Mouse (Mus musculus) frontal cortex, adult 2 months (tissue): ENCODE measurements at regions not wholly inside any gene's neighbourhood (a gene's known extent, or its start where the extent isn't known, plus 50 kb on each side); places are given as distances from the start of the nearest gene placed in this dataset.

ENCODE experiments used
- DNase-seq, 2 experiments: peaks; one replicate each; pipeline ENCODE4 v3.0.0; 2022; ENCODE audit warnings: low spot score in 1 of 2; ENCODE audit errors: extremely low spot score in 1 of 2

DNA sequence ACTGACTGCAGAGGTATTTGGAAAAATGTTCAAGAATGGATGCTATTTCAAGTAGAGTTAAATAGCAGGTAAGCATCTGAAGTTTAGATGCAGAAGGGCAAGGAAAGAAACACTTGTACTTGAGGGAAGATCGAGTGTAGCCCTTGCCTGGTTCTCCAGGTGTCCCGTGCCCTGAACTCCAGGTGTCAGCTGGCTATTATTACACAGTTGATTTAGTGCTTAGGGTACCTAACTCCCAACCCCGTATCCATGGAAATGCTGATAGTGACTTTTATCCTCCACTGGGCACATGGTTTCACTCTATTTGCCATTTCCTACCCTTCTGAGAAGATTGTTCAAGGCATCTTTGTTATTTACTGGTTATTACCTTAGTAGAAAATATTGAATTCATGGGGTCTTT is 86.6 kb upstream of the Gnpda2 start:
- no peak for DNase-seq

DNA sequence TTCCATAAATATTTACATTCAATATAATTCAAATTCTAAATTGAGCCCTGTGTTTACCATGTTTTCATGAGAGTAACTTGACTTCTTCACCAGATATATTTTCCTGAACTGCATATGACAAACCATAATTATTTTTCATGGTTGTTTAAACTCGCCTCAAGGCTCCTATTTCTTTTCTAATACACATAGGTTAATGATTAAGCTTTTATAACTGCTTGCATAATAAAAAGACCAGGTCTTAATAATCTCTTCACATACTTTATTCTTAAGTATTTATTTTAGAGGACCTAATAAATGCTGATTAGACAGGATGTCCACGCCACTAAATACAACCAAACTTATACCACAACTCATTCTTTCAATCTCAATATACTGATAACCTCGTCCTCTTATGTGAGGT is 86.1 kb upstream of the Gnpda2 start:
- no peak for DNase-seq

DNA sequence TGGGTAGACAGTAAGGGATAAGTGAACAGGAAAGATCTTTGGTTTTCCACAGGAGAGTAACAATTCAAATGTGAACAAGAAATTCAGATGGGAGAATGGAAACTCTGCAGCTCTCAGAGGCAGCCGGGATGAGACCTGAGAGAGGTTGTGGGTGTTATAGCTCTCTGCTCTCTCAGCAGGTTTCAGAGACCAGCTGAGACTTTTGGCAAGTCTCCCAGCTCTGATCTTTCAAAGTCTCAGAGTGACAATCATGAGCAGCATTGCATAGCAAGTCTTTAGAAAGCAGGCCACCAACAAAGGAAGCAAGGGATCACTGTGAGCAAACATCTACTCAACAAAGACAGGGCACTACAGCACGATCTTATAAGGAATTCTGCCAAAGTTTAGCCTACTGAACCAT is 73.4 kb upstream of the Gnpda2 start:
- DNase-seq = peak; percentile 12 to 51

DNA sequence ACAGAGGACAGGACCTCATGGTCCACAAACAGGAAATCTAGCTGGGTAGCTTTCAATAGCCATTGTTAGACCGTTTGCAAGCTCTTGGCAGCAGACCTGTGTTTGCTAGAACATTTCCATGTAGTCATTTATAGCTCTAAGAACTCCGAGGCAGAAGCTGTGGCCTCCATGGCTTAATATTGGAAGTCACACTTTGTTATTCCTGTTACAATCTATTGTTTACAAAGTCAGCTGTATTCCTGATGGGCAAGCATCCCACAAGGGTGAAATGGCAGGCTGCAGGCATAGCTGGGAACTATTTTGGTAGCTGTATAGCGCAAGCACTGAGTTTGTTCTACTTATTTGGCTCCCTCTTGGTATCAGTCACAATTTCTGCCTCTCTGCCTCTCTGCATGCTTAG is 71.8 kb upstream of the Gnpda2 start:
- DNase-seq = no peak
